Mouse (Mus musculus): Measurements from ENCODE around the gene Prss57.

Gene Prss57

GRCm38 (mm10) chr10:79754856-79755516 lies 35.8 kb downstream of the Prss57 start, which contains the start of gene Fgf22:
Fgf22 (plus strand) TSS chr10:79755076.
- peak; percentile 76 for DNase-seq (ENCODE audit: low spot score)

- no peak for DNase-seq (ENCODE audit: low spot score)
These were observed 42.3 kb downstream of the Prss57 start for GRCm38 (mm10) chr10:79748496-79748895.

GRCm38 (mm10) chr10:79746774-79747151 lies 44.0 kb downstream of the Prss57 start:
- DNase-seq (ENCODE audit: low spot score) = no peak

- DNase-seq (ENCODE audit: low spot score) = peak; percentile 98
These were observed 44.6 kb downstream of the Prss57 start, which contains the start of gene Polrmt for GRCm38 (mm10) chr10:79745898-79746773. Polrmt (minus strand) TSS chr10:79746581.

- DNase-seq (ENCODE audit: low spot score) = no peak
These were observed 45.4 kb downstream of the Prss57 start for GRCm38 (mm10) chr10:79745411-79745810.

- DNase-seq (ENCODE audit: low spot score) = no peak
These were observed 47.0 kb downstream of the Prss57 start for GRCm38 (mm10) chr10:79743650-79744365.

GRCm38 (mm10) chr10:79743161-79743560 lies 47.6 kb downstream of the Prss57 start:
- no peak for DNase-seq (ENCODE audit: low spot score)

- no peak for DNase-seq (ENCODE audit: low spot score)
These were observed 49.9 kb downstream of the Prss57 start for GRCm38 (mm10) chr10:79740863-79741262.

- no peak for DNase-seq (ENCODE audit: low spot score)
These were observed 51.5 kb downstream of the Prss57 start for GRCm38 (mm10) chr10:79739234-79739633.

GRCm38 (mm10) chr10:79738259-79738658 lies 52.5 kb downstream of the Prss57 start:
- DNase-seq (ENCODE audit: low spot score) = no peak

- DNase-seq (ENCODE audit: low spot score) = no peak
These were observed 54.1 kb downstream of the Prss57 start for GRCm38 (mm10) chr10:79736706-79737105.

GRCm38 (mm10) chr10:79735361-79735760 lies 55.4 kb downstream of the Prss57 start:
- no peak for DNase-seq (ENCODE audit: low spot score)

GRCm38 (mm10) chr10:79733847-79734246 lies 56.9 kb downstream of the Prss57 start:
- DNase-seq (ENCODE audit: low spot score) = no peak

GRCm38 (mm10) chr10:79732500-79732899 lies 58.3 kb downstream of the Prss57 start:
- DNase-seq (ENCODE audit: low spot score) = no peak

Data from left cerebral cortex, adult 11 months (tissue).